Mouse (Mus musculus): ENCODE data around the gene Ptprg. TPM values are rescaled to one million over a fixed set of nuclear protein-coding genes. Genes with fewer than 3 reads are reported as not detected.
A peak's percentile ranks its signal among the peaks of the same experiment; 100 is the strongest.

Ptprg gene
- total and polyA plus RNA-seq, 3 experiments: 25.1 to 57.1 (median 54.0) TPM

DNA sequence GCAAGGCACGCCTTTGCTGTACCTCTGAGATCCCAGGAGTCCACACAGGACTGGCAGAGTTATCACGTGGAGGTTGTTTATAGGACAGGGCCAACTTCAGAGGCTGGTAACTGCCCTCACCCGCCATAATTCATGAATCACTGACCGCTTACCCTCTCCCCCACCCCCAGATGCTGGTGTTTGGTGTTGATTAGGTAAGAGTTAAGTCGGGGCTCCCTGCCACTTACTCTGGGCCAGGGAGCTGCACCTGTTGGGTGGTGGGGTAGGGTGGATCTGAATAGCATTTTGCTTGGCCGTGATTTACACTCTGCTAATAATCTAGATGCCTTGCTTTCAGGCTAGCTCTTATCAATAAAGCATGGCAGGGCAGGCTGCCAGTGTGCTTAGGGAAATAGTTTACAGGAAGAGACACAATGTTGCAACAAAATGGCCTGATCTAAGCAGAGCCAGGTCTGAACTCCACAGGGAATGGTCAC, 25.2 kb downstream of the Ptprg start:
- peaks cover 4% of the 10 kb centered on the region; the same call in 1 of the 2 replicates for H3K36me3 ChIP-seq (ENCODE audit: control insufficient read depth, insufficient read depth, low read length)
- WGBS: 20% methylated on average over 6 of the region's 6 CpGs
- peaks cover 17% of the 10 kb centered on the region for H3K4me1 ChIP-seq (ENCODE audit: control insufficient read depth, insufficient read depth, low read length)
- intact Hi-C loops (cut with DNase I): no loop called here
- peaks cover 9% of the 10 kb centered on the region for H3K79me2 ChIP-seq (replicated peaks; ENCODE audit: control insufficient read depth, insufficient read depth, low read length)
- TF ChIP-seq POLR2A (IDR thresholded peaks at IDR 0.05; ENCODE audit: insufficient read depth, low read depth, low read length): no peak
- TF ChIP-seq EP300 (IDR thresholded peaks at IDR 0.05; ENCODE audit: insufficient read depth, low read depth, low read length): no peak
- no peak for TF ChIP-seq CTCF (IDR thresholded peaks at IDR 0.05)
- peak overlapping the region; percentile 57 for H3K27ac ChIP-seq
- peak overlapping the region; percentile 1; the same call in 1 of the 2 replicates for H3K4me3 ChIP-seq
- H3K9ac ChIP-seq (ENCODE audit: low read depth, low read length): no peak overlapping the region
- no peaks in the 10 kb centered on the region for H3K27me3 ChIP-seq (ENCODE audit: control insufficient read depth, insufficient read depth, low read length)
- DNase-seq: peak; percentile 57 to 71

DNA sequence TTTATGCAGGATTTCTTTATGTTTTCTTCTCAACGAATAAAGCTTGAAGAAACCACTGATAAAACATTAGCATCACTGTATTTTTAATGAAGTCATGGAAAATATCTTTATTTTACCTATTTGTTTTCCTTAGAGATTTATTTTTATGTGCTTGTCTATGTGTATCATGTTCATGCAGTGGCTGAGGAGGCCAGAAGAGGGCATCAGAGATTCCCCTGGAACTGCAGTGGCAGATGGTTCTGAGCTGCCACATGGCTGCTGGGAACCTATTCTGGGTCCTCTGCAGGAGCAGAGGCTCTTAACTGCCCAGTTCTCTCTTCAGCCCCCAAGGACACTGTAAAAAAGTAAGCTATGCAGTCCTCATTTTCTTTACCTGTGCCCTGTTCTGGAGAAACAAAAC, 26.6 kb downstream of the Ptprg start:
- H3K27ac ChIP-seq: no peak overlapping the region
- H3K27me3 ChIP-seq (ENCODE audit: control insufficient read depth, insufficient read depth, low read length): no peaks in the 10 kb centered on the region
- no peak overlapping the region for H3K9ac ChIP-seq (ENCODE audit: low read depth, low read length)
- intact Hi-C loops (cut with DNase I): loop anchor here (2.0 kb wide), 1 partner anchor 25 kb away; no protein-coding TSS in a partner anchor
- peaks cover 22% of the 10 kb centered on the region for H3K4me1 ChIP-seq (ENCODE audit: control insufficient read depth, insufficient read depth, low read length)
- WGBS: 74% methylated on average over 1 of the region's 1 CpGs
- TF ChIP-seq POLR2A (IDR thresholded peaks at IDR 0.05; ENCODE audit: insufficient read depth, low read depth, low read length) (no peak), EP300 (IDR thresholded peaks at IDR 0.05; ENCODE audit: insufficient read depth, low read depth, low read length) (no peak), CTCF (IDR thresholded peaks at IDR 0.05) (peak; percentile 43)
- peaks cover 4% of the 10 kb centered on the region; the same call in 1 of the 2 replicates for H3K36me3 ChIP-seq (ENCODE audit: control insufficient read depth, insufficient read depth, low read length)
- DNase-seq: no peak
- H3K4me3 ChIP-seq: no peak overlapping the region
- peaks cover 12% of the 10 kb centered on the region for H3K79me2 ChIP-seq (replicated peaks; ENCODE audit: control insufficient read depth, insufficient read depth, low read length)

DNA sequence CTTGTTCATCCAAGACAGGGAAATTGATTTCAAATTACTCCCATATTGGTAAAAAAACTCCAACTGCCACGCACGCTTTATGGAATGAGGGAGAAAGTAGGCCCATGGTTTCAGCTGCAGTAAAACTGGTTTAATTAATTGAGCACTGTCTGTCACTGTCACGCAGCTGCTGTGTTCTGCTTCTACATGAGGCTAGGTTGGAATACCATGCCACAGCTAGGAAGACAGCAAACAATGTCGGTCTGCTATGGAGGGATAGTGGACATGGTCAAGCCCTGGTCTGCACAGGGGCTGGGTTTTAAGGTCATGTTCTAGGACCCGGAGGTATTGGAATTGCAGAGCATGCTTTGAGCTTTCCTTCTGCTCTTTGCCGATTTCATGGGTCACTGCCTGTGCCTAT, 30.9 kb downstream of the Ptprg start:
- Histone ChIP-seq H3K27ac (no peak overlapping the region), H3K36me3 (ENCODE audit: control insufficient read depth, insufficient read depth, low read length) (peaks cover 2% of the 10 kb centered on the region), H3K9ac (ENCODE audit: low read depth, low read length) (no peak overlapping the region), H3K79me2 (replicated peaks; ENCODE audit: control insufficient read depth, insufficient read depth, low read length) (peaks cover 14% of the 10 kb centered on the region), H3K4me3 (no peak overlapping the region), H3K27me3 (ENCODE audit: control insufficient read depth, insufficient read depth, low read length) (no peaks in the 10 kb centered on the region), H3K4me1 (ENCODE audit: control insufficient read depth, insufficient read depth, low read length) (peaks cover 9% of the 10 kb centered on the region)
- no peak for TF ChIP-seq EP300 (IDR thresholded peaks at IDR 0.05; ENCODE audit: insufficient read depth, low read depth, low read length)
- TF ChIP-seq CTCF (IDR thresholded peaks at IDR 0.05): no peak
- TF ChIP-seq POLR2A (IDR thresholded peaks at IDR 0.05; ENCODE audit: insufficient read depth, low read depth, low read length): no peak
- WGBS: 95% methylated on average over 6 of the region's 6 CpGs
- no peak for DNase-seq
- intact Hi-C loops (cut with DNase I): no loop called here

DNA sequence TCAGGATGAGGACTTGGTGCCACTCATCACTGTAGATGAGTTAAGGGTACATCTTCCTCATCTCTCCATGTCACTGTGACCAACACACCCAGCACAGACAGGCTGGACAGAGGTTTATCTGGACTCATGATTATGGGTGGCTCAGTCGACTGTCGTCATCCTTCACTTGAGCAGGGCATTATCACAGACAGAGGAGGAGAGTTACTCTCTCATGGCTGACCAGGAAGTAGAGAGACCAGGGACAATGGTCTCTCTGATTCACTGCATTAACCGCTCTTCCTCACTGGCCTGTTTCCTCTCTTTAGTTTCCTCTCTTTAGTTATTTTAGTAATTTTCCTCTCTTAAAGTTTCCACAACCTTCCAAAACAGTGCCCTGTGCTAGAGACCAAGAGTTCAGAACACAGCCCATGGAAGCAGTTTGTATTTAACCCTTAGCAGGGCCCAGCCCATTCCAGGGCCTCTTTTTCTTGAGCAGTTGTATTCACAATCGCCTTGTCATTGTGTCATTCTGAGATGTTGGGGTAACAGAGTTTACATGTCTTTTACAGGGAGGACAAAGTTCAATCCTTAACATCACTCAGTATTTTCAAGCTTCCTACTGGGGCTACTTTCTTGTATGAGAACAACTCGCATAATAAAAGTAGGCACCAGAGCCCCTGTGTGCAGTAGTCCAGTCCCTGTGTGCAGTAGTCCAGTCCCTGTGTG, 31.7 kb downstream of the Ptprg start:
- peaks cover 2% of the 10 kb centered on the region for H3K36me3 ChIP-seq (ENCODE audit: control insufficient read depth, insufficient read depth, low read length)
- peaks cover 16% of the 10 kb centered on the region for H3K79me2 ChIP-seq (replicated peaks; ENCODE audit: control insufficient read depth, insufficient read depth, low read length)
- peaks cover 11% of the 10 kb centered on the region for H3K4me1 ChIP-seq (ENCODE audit: control insufficient read depth, insufficient read depth, low read length)
- no peak overlapping the region for H3K27ac ChIP-seq
- H3K9ac ChIP-seq (ENCODE audit: low read depth, low read length): no peak overlapping the region
- intact Hi-C loops (cut with DNase I): no loop called here
- WGBS: 51% methylated on average over 5 of the region's 5 CpGs
- TF ChIP-seq CTCF (IDR thresholded peaks at IDR 0.05) (no peak), EP300 (IDR thresholded peaks at IDR 0.05; ENCODE audit: insufficient read depth, low read depth, low read length) (no peak), POLR2A (IDR thresholded peaks at IDR 0.05; ENCODE audit: insufficient read depth, low read depth, low read length) (no peak)
- no peak overlapping the region for H3K4me3 ChIP-seq
- no peak for DNase-seq
- no peaks in the 10 kb centered on the region for H3K27me3 ChIP-seq (ENCODE audit: control insufficient read depth, insufficient read depth, low read length)

DNA sequence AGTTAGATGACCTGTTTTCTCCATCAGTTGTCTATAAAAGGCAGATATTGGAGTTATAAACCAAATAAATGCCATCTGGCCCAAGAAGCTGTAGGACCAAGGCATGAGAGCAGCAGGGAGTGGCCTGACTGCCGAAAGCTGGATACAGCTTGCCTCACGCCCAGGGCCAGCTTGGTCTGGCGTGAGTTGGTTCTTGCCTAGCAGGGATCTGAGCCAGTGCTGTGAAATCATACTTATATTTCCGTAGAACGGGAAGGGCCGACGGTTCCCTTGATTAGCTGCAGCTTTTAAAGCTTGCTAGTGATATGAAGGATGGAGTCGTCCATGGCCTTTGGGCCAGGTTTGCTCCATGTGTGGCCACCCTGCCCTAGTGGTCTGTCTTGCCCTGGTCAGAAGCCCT, 37.1 kb downstream of the Ptprg start:
- no peak overlapping the region for H3K9ac ChIP-seq (ENCODE audit: low read depth, low read length)
- WGBS: 57% methylated on average over 8 of the region's 8 CpGs
- DNase-seq: no peak
- no peaks in the 10 kb centered on the region for H3K27me3 ChIP-seq (ENCODE audit: control insufficient read depth, insufficient read depth, low read length)
- no peak for TF ChIP-seq POLR2A (IDR thresholded peaks at IDR 0.05; ENCODE audit: insufficient read depth, low read depth, low read length)
- no peak for TF ChIP-seq EP300 (IDR thresholded peaks at IDR 0.05; ENCODE audit: insufficient read depth, low read depth, low read length)
- no peak for TF ChIP-seq CTCF (IDR thresholded peaks at IDR 0.05)
- H3K36me3 ChIP-seq (ENCODE audit: control insufficient read depth, insufficient read depth, low read length): no peaks in the 10 kb centered on the region; the same call in 1 of the 2 replicates
- intact Hi-C loops (cut with DNase I): no loop called here
- peaks cover 10% of the 10 kb centered on the region for H3K79me2 ChIP-seq (replicated peaks; ENCODE audit: control insufficient read depth, insufficient read depth, low read length)
- H3K4me3 ChIP-seq: no peak overlapping the region
- H3K4me1 ChIP-seq (ENCODE audit: control insufficient read depth, insufficient read depth, low read length): peaks cover 12% of the 10 kb centered on the region
- no peak overlapping the region for H3K27ac ChIP-seq

DNA sequence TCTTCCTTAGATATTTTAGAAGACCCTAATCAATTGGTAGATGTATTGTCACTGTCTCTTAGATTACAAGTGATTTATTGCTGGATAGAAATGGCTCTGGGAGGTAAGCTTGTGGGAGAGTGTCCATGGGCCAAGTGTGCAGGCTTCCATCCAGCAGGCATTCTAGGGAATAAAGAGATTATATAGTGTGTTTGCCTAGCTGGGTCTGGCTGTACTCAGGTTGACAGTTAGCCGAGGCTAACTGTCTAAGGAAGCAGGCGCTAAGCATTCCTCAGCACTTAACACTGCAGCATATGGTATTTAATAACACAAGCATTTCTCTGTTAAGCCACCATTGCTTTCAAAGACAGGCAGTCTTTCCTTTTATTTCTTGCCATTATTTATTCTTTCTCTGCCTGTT, 39.3 kb downstream of the Ptprg start:
- no peak for DNase-seq
- no peak for TF ChIP-seq POLR2A (IDR thresholded peaks at IDR 0.05; ENCODE audit: insufficient read depth, low read depth, low read length)
- TF ChIP-seq CTCF (IDR thresholded peaks at IDR 0.05): no peak
- no peak for TF ChIP-seq EP300 (IDR thresholded peaks at IDR 0.05; ENCODE audit: insufficient read depth, low read depth, low read length)
- Histone ChIP-seq H3K36me3 (ENCODE audit: control insufficient read depth, insufficient read depth, low read length) (no peaks in the 10 kb centered on the region; the same call in 1 of the 2 replicates), H3K79me2 (replicated peaks; ENCODE audit: control insufficient read depth, insufficient read depth, low read length) (peaks cover 7% of the 10 kb centered on the region), H3K27me3 (ENCODE audit: control insufficient read depth, insufficient read depth, low read length) (no peaks in the 10 kb centered on the region), H3K4me3 (no peak overlapping the region), H3K27ac (no peak overlapping the region), H3K9ac (ENCODE audit: low read depth, low read length) (no peak overlapping the region), H3K4me1 (ENCODE audit: control insufficient read depth, insufficient read depth, low read length) (peaks cover 11% of the 10 kb centered on the region)
- intact Hi-C loops (cut with DNase I): no loop called here
- 78% methylated on average over 2 of the region's 2 CpGs for WGBS
